ENCODE assay signal across 21 mouse cellular contexts in the genomic region with DNA sequence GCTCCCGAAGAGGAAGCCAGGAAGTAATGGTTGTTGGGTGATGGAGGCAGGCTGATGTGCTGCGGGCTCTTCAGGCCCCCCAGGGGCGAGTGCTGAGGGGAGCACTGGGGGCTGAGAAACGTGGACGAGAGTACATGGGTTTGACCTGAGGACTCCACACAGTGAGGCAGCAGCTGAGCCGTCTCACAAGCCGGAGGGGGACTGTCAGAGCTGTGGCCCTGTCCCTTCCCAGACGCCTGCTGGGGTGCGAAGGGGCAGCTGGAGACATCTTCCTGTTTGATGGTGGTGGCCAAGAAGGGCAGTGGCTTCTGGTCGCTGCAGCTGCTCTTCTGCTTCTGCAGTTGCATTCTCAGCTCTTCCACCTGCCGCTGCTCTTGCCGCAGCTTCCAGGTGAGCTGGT. TPM values are rescaled to one million over a fixed set of nuclear protein-coding genes. Genes with fewer than 3 reads are reported as not detected.
"Had no signal": no experiment of that assay in that cellular context is flagged by ENCODE, and none has a peak within 500 bp of the region (broad histone marks: within the 10 kb centered on the region; RNA-seq: fewer than 3 reads in every experiment).

No protein-coding gene starts in this region.

- H3K36me3 ChIP-seq: liver, embryonic 13.5 days; midbrain, embryonic 12.5 days; midbrain, embryonic 15.5 days; neural tube, embryonic 12.5 days; neural tube, embryonic 15.5 days had no signal

- H3K27ac ChIP-seq: left cerebral cortex, adult 2 months; liver, embryonic 13.5 days; macrophage; midbrain, embryonic 12.5 days; midbrain, embryonic 15.5 days; neural tube, embryonic 12.5 days; neural tube, embryonic 15.5 days; stomach, postnatal 0 days had no signal

- ATAC-seq: intestine, postnatal 0 days; midbrain, embryonic 15.5 days had no signal

- H3K9me3 ChIP-seq: liver, embryonic 13.5 days; midbrain, embryonic 12.5 days; midbrain, embryonic 15.5 days; neural tube, embryonic 12.5 days; neural tube, embryonic 15.5 days had no signal

- DNase-seq: layer of hippocampus, postnatal 36 days; liver, embryonic 13.5 days; lung, embryonic 14.5 days; right cerebral cortex, adult 18-20 months; right cerebral cortex, postnatal 14 days; right cerebral cortex, postnatal 4 days; thymus, adult 18-20 months; thymus, postnatal 36 days had no signal

- H3K4me3 ChIP-seq: left cerebral cortex, adult 2 months; liver, embryonic 13.5 days; midbrain, embryonic 12.5 days; midbrain, embryonic 15.5 days; neural tube, embryonic 12.5 days; neural tube, embryonic 15.5 days had no signal

- H3K27me3 ChIP-seq: liver, embryonic 13.5 days; midbrain, embryonic 12.5 days; midbrain, embryonic 15.5 days; neural tube, embryonic 12.5 days; neural tube, embryonic 15.5 days had no signal

- H3K4me2 ChIP-seq: liver, embryonic 13.5 days; lung, embryonic 14.5 days; midbrain, embryonic 12.5 days; midbrain, embryonic 15.5 days; neural tube, embryonic 12.5 days; neural tube, embryonic 15.5 days had no signal

- H3K4me1 ChIP-seq: liver, embryonic 13.5 days; midbrain, embryonic 12.5 days; midbrain, embryonic 15.5 days; neural tube, embryonic 12.5 days; neural tube, embryonic 15.5 days had no signal

- H3K9ac ChIP-seq: liver, embryonic 13.5 days; lung, embryonic 14.5 days; midbrain, embryonic 12.5 days; midbrain, embryonic 15.5 days; neural tube, embryonic 12.5 days; neural tube, embryonic 15.5 days had no signal

RNA-seq across cellular contexts. Expression of a gene that starts 24.2 kb away (rescaled TPM):
- polyA plus RNA-seq: macrophage had no signal

RNA-seq across cellular contexts. Expression of a gene that starts 27.3 kb away (rescaled TPM):
- polyA plus RNA-seq: intestine, embryonic 14.5 days; intestine, postnatal 0 days; liver, adult 2 months; liver, embryonic 13.5 days; liver, embryonic 16.5 days; macrophage; neural tube, embryonic 12.5 days; stomach, embryonic 14.5 days; stomach, postnatal 0 days; urinary bladder, adult 2 months had no signal
